Mouse (Mus musculus) liver, adult 2 months (tissue): ENCODE measurements at regions not wholly inside any gene's neighbourhood (a gene's known extent, or its start where the extent isn't known, plus 50 kb on each side); places are given as distances from the start of the nearest gene placed in this dataset.

ENCODE experiments used
- CTCF ChIP-seq: fragments of 200-500 bp; IDR thresholded peaks from 2 replicates; pipeline ENCODE4 v1.5.1; 2011; ENCODE audit warnings: low read depth, low read length, control low read depth
- POLR2A ChIP-seq: fragments of 200-500 bp; IDR thresholded peaks from 2 replicates; pipeline ENCODE4 v1.6.1; 2011; ENCODE audit warnings: low read length, control low read depth; ENCODE audit not compliant: insufficient read depth; ENCODE audit errors: extremely low read depth

DNA sequence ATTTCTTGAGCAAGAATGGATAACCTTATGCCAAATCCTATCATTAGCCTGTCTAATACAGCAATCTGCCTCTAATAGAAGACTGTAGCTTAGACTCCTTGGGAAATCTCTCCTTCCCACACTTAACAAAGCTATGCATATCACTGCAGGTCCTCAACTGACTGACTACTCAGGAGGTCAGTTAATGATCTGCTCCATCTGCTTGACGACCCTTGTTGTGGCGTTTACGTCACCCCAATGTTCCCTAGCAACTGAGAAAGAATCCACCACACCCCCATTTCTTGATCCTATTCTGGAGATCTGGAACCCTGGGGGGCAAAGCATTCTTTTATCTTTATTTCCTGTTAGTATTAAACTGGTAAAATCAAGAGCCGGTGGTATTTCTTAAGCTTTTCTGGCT, 91.4 kb upstream of the Smad1 start:
- TF ChIP-seq CTCF (no peak), POLR2A (no peak)
